Comparison of ENCODE assay signal across 17 mouse cellular contexts in genomic region chr14:76222320-76222626, GRCm38 (mm10).
DNase-seq lines count a peak whose midpoint lies in the region; ATAC-seq lines count a peak whose summit lies in the region.
"Had no signal": no experiment of that assay in that cellular context is flagged by ENCODE, and none has a peak within 500 bp of the region (broad histone marks: within the 10 kb centered on the region; RNA-seq: fewer than 3 reads in every experiment).

No protein-coding gene starts in this region.

- H3K27ac ChIP-seq in forebrain, embryonic 13.5 days, result peak overlapping the region; percentile 40; the same call in 1 of the 2 replicates
- H3K27ac ChIP-seq in forebrain, embryonic 11.5 days (ENCODE audit: low read depth, low read length), result no peak overlapping the region
- no peak overlapping the region for H3K27ac ChIP-seq in neural tube, embryonic 12.5 days
- H3K27ac ChIP-seq in neural tube, embryonic 15.5 days (replicated peaks), result no peak overlapping the region
- H3K27ac ChIP-seq in midbrain, embryonic 13.5 days, result peak overlapping the region; percentile 67
- H3K27ac ChIP-seq: heart, adult 2 months; limb, embryonic 10.5 days had no signal

- H3K27me3 ChIP-seq in forebrain, embryonic 13.5 days, result no peaks in the 10 kb centered on the region; the same call in 1 of the 2 replicates
- peaks cover 2% of the 10 kb centered on the region; the same call in 1 of the 2 replicates for H3K27me3 ChIP-seq in forebrain, embryonic 11.5 days (ENCODE audit: control insufficient read depth, insufficient read depth, low read length)
- no peaks in the 10 kb centered on the region for H3K27me3 ChIP-seq in neural tube, embryonic 12.5 days (replicated peaks)
- no peaks in the 10 kb centered on the region for H3K27me3 ChIP-seq in neural tube, embryonic 15.5 days (replicated peaks)
- no peaks in the 10 kb centered on the region for H3K27me3 ChIP-seq in midbrain, embryonic 13.5 days
- H3K27me3 ChIP-seq: kidney, embryonic 15.5 days had no signal

- 48% methylated on average over 1 of the region's 1 CpGs for WGBS in forebrain, embryonic 13.5 days
- WGBS in forebrain, embryonic 11.5 days, result 57% methylated on average over 1 of the region's 1 CpGs
- WGBS in neural tube, embryonic 12.5 days, result 73% methylated on average over 1 of the region's 1 CpGs
- WGBS in neural tube, embryonic 15.5 days, result 90% methylated on average over 1 of the region's 1 CpGs
- 70% methylated on average over 1 of the region's 1 CpGs for WGBS in midbrain, embryonic 13.5 days

- no peak overlapping the region for H3K4me2 ChIP-seq in forebrain, embryonic 13.5 days
- H3K4me2 ChIP-seq in forebrain, embryonic 11.5 days (ENCODE audit: low read depth, low read length, severe bottlenecking), result no peak overlapping the region
- no peak overlapping the region for H3K4me2 ChIP-seq in neural tube, embryonic 12.5 days (replicated peaks)
- no peak overlapping the region for H3K4me2 ChIP-seq in neural tube, embryonic 15.5 days
- no peak overlapping the region for H3K4me2 ChIP-seq in midbrain, embryonic 13.5 days (replicated peaks)

- H3K9me3 ChIP-seq in forebrain, embryonic 13.5 days (replicated peaks), result peaks cover 10% of the 10 kb centered on the region; the same call in 1 of the 2 replicates
- H3K9me3 ChIP-seq in forebrain, embryonic 11.5 days (ENCODE audit: control insufficient read depth, low read length), result peaks cover 3% of the 10 kb centered on the region; the same call in 1 of the 2 replicates
- H3K9me3 ChIP-seq in neural tube, embryonic 12.5 days, result peaks cover 4% of the 10 kb centered on the region; the same call in 1 of the 2 replicates
- no peaks in the 10 kb centered on the region for H3K9me3 ChIP-seq in neural tube, embryonic 15.5 days (replicated peaks)
- peaks cover 13% of the 10 kb centered on the region; the same call in 1 of the 2 replicates for H3K9me3 ChIP-seq in midbrain, embryonic 13.5 days

- DNase-seq in forebrain, embryonic 11.5 days (ENCODE audit: low spot score), result no peak
- DNase-seq in testis, postnatal 10 days (ENCODE audit: low spot score), result peak; percentile 28
- no peak for DNase-seq in ovary, postnatal 36 days (ENCODE audit: low spot score)
- no peak for DNase-seq in cerebellum, postnatal 25 days
- DNase-seq: cerebellum, postnatal 14 days; heart, adult 2 months; kidney, postnatal 4 days; liver, postnatal 0 days; lung, postnatal 10 days had no signal

- H3K36me3 ChIP-seq in forebrain, embryonic 13.5 days (ENCODE audit: poor library complexity, severe bottlenecking), result no peaks in the 10 kb centered on the region
- no peaks in the 10 kb centered on the region for H3K36me3 ChIP-seq in forebrain, embryonic 11.5 days (ENCODE audit: control insufficient read depth, insufficient read depth, low read length)
- no peaks in the 10 kb centered on the region for H3K36me3 ChIP-seq in neural tube, embryonic 12.5 days
- no peaks in the 10 kb centered on the region for H3K36me3 ChIP-seq in neural tube, embryonic 15.5 days
- no peaks in the 10 kb centered on the region for H3K36me3 ChIP-seq in midbrain, embryonic 13.5 days
- H3K36me3 ChIP-seq: G1E; kidney, embryonic 15.5 days; limb, embryonic 10.5 days had no signal

- no peak for ATAC-seq in forebrain, embryonic 13.5 days
- no peak for ATAC-seq in forebrain, embryonic 11.5 days (replicated peaks; ENCODE audit: low FRiP score)
- ATAC-seq in neural tube, embryonic 12.5 days (ENCODE audit: low FRiP score, low read depth), result 0 out of 2 replicates have a peak, but pooled peaks have one; percentile 10
- no peak for ATAC-seq in neural tube, embryonic 15.5 days (ENCODE audit: low FRiP score)
- no peak; the same call in 1 of the 2 replicates for ATAC-seq in midbrain, embryonic 13.5 days
- ATAC-seq: activated CD4-positive, CD25-positive, alpha-beta regulatory T cell, adult 4 months; liver, postnatal 0 days had no signal

- no peak overlapping the region for H3K9ac ChIP-seq in forebrain, embryonic 13.5 days
- H3K9ac ChIP-seq in forebrain, embryonic 11.5 days (ENCODE audit: low read length), result no peak overlapping the region
- H3K9ac ChIP-seq in neural tube, embryonic 12.5 days, result no peak overlapping the region
- H3K9ac ChIP-seq in neural tube, embryonic 15.5 days (replicated peaks), result no peak overlapping the region
- no peak overlapping the region for H3K9ac ChIP-seq in midbrain, embryonic 13.5 days (replicated peaks)
- H3K9ac ChIP-seq: kidney, embryonic 15.5 days; liver, postnatal 0 days had no signal

- no peak overlapping the region for H3K4me3 ChIP-seq in forebrain, embryonic 13.5 days
- H3K4me3 ChIP-seq in forebrain, embryonic 11.5 days (ENCODE audit: low read depth, low read length), result no peak overlapping the region
- no peak overlapping the region for H3K4me3 ChIP-seq in neural tube, embryonic 12.5 days
- no peak overlapping the region for H3K4me3 ChIP-seq in neural tube, embryonic 15.5 days (replicated peaks)
- H3K4me3 ChIP-seq in midbrain, embryonic 13.5 days (replicated peaks), result no peak overlapping the region
- H3K4me3 ChIP-seq: heart, adult 2 months; kidney, embryonic 15.5 days; limb, embryonic 10.5 days had no signal

- peaks cover 22% of the 10 kb centered on the region for H3K4me1 ChIP-seq in forebrain, embryonic 13.5 days
- peaks cover 8% of the 10 kb centered on the region for H3K4me1 ChIP-seq in forebrain, embryonic 11.5 days (replicated peaks; ENCODE audit: control insufficient read depth, insufficient read depth, low read length)
- H3K4me1 ChIP-seq in neural tube, embryonic 12.5 days, result peaks cover 8% of the 10 kb centered on the region; the same call in 1 of the 2 replicates
- peaks cover 6% of the 10 kb centered on the region; the same call in 1 of the 2 replicates for H3K4me1 ChIP-seq in neural tube, embryonic 15.5 days
- peaks cover 22% of the 10 kb centered on the region for H3K4me1 ChIP-seq in midbrain, embryonic 13.5 days (replicated peaks)

Comparison
In these comparisons a context has a peak if more than half of its experiments do, and no peak if none do; other contexts are left out.
1. H3K27ac ChIP-seq: peak in forebrain, embryonic 13.5 days (single experiment) and midbrain, embryonic 13.5 days (single experiment); none in forebrain, embryonic 11.5 days (single experiment), neural tube, embryonic 12.5 days (single experiment) and neural tube, embryonic 15.5 days (single experiment).